Mouse (Mus musculus) frontal cortex, postnatal 10 days (tissue): Measurements from ENCODE around the gene Bcan.
A peak's percentile ranks its signal among the peaks of the same experiment; 100 is the strongest.

ENCODE experiments used
- DNase-seq, 2 experiments: peaks; one replicate each; pipeline ENCODE4 v3.0.0; 2022; ENCODE audit warnings: low spot score in 2 of 2, mixed read lengths in 1 of 2

The Bcan gene

DNA sequence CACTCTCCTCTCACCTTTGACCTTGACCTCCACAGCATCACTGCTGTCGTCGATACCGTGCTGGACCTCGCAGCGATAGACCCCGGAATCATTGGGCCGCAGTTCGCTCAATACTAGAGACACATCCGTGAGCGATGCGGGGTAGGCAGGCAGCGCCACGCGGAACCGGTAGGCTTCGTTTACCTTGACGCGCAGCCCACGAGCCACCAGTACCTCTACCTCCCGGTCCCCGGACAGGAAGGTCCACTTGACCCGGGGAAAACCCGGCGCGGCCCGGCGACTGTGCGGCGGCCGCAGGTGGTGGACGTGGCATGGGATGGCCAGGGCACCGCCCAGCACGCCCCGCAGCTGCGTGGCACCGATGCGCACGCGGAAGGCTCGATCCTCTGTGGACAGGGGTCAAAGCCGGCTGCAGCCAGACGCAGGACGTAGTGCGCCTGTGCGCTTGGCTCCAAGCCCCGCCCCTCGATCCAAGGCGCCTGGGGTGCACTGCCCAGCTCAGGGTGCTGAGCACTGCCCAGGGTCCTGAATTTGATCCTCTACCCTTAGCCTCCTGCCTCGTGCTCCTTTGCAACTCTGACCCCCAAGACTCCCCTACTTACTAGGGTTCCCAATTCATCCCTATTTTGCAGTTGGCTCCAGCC is 2.9 kb downstream of the Bcan start:
- no peak for DNase-seq

DNA sequence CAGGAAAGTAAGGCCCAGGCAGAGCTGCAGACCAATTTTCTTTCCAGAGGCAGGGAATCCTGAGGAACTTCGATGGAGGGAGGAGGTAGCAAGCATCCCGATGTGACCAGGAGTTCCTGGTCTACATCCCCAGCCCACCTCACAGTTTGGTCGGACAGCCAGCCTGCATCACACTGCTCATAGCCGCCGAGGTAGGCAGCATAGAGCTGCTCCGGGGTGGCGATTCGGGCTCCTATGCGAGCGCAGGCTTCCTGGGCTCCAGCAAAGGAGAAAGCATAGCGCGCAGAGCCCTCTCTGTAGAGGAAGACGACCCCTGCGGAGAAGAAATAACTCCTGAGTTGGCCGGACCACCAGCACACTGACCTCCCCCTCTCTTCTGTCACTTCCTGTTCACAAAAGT is 3.6 kb downstream of the Bcan start:
- no peak for DNase-seq

- no peak for DNase-seq
Observed at GRCm38 (mm10) chr3:87995331-87995730, 4.7 kb downstream of the Bcan start.

GRCm38 (mm10) chr3:87993436-87993835 is 6.6 kb downstream of the Bcan start:
- DNase-seq, result no peak

GRCm38 (mm10) chr3:87989935-87990334 is 10.1 kb downstream of the Bcan start:
- peak in 1 of 2 experiments; percentile 4 for DNase-seq

DNA sequence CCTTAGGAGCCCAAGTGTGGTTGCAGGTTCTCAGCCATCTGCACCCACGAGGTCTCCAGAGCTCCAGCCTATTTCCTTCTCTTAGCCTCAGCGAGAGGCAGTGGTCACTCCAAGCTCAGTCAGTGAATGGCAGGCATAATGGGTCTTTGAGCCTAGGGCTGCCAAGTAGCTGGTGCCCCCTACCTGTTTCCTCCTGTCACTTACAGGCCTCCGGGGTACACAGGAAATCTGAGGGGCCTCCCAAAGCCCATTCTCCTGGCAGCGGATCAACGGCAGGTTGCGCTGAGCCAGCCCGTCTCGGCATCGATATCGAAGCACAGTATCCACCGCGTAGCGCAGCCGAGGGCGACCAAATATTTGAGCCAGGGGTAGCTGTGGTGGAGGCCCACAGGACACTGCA is 12.0 kb downstream of the Bcan start:
- no peak for DNase-seq

- peak in 1 of 2 experiments; percentile 64 for DNase-seq
Observed at GRCm38 (mm10) chr3:87987633-87988032, 12.4 kb downstream of the Bcan start.

DNA sequence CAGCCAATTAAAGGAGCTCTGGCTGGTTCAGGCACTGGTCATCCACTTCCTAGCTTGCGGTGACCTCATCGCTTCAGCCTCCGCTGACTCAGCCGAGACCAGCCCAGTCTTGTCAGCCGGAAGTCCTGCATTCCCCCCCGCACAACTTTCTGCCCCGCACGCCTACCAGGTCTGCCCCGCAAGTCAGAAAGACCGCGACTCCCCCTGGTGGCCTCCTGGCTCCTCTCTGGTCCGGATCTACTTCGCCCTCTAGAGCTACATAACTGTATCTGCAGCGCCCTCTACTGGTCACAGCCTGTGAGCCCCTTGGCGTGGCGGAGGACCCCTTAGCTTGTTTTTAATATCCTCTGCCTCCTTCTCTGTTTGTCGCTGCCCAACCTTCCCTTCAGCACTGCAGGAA is 13.2 kb downstream of the Bcan start:
- peak; percentile 88 to 93 for DNase-seq

DNA sequence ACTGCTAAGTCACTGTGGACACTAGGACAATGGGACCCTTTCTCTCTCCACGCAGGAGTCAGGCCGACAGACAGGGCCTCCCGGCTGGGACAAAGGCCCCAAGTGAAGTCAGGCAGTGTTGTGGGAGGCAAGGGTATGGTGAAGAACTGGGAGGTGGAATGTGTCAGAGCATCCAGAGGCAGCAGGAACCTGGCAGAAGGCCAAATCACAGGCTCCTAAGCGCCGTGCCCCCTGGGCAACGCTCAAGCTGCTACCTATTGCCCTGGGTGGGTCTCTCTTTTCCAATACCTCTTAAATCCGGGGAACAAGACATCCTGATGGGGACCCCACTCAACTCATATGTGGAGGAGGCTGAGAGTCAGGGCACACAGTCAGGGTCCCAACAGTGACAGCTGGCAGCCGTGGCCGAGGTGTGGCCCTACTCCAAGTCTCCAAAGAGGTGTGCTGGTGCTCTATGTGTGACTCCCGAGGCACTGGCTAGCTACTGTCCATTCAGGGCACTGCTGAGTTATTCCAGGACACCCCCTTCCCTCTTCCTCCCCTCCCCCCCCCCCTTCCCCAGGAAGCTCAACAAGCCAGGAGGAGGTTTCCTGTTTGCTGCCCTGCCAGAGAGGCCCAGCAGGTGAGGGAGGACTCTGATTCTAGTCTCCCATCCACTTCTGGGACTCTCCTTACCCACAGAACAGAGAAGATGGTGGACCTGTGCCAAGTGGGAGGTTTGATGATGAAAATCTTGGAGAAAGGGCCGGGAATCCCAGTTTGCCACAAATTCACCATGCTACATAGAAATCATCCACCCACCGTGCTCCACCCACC is 14.3 kb downstream of the Bcan start:
- no peak for DNase-seq

GRCm38 (mm10) chr3:87984094-87984493 is 15.9 kb downstream of the Bcan start:
- no peak for DNase-seq

DNA sequence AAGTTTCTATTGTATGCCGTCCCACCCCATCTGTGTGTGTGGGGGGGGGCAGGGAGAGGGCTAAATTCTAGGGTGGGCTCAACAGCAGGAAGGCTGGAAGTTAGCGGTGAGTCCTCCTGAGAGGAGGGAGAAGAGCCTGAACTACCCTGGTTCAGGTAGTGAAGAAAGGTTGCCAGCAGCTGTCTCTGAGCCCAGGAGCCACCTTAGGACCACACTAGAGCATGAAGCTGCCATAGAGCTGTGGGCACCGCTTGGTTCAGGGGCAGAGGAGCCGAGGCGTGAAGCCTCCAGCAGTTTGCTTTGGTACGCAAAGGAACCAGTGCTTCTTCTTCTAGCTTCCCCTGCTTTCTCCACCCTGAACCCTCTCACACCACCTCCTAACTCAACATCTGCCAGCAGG is 16.4 kb downstream of the Bcan start:
- no peak for DNase-seq

DNA sequence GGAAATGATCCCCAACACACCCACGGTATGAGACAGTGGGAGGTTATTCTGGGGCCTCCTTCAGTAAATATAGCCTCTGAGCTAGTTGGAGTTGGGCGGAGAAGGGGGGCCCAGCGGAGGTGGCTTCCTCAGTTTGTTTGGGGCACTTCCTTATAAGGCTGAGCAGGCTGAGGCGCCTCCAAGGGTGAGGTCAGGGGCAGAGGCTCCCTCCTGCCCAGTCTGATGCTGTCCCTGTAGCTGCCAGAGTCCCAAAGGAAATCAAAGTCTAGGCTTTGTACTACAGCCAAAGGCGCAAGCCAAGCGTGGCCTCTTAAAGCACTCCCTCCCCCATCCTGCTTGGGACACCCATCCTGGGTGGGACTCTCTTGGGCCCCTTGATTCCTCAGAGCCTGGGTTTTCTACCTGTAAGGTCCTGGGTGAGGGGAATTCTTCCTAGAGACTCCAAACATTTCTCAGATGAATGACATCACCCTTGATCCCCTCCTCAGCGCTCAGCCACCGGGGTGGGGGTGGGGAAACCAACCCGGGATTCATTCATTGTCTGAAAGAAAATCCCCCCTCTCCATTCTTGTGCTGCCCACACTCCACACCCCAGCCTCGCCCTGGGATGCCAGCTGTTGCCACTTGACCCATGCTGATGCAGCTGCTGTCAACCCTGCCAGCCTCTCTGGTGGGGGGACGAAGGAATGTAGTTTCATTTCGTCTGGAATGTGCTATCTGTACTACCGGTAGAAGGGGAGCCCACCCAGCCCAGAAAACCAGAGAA is 17.0 kb downstream of the Bcan start:
- DNase-seq, result peak in 1 of 2 experiments; percentile 6

DNA sequence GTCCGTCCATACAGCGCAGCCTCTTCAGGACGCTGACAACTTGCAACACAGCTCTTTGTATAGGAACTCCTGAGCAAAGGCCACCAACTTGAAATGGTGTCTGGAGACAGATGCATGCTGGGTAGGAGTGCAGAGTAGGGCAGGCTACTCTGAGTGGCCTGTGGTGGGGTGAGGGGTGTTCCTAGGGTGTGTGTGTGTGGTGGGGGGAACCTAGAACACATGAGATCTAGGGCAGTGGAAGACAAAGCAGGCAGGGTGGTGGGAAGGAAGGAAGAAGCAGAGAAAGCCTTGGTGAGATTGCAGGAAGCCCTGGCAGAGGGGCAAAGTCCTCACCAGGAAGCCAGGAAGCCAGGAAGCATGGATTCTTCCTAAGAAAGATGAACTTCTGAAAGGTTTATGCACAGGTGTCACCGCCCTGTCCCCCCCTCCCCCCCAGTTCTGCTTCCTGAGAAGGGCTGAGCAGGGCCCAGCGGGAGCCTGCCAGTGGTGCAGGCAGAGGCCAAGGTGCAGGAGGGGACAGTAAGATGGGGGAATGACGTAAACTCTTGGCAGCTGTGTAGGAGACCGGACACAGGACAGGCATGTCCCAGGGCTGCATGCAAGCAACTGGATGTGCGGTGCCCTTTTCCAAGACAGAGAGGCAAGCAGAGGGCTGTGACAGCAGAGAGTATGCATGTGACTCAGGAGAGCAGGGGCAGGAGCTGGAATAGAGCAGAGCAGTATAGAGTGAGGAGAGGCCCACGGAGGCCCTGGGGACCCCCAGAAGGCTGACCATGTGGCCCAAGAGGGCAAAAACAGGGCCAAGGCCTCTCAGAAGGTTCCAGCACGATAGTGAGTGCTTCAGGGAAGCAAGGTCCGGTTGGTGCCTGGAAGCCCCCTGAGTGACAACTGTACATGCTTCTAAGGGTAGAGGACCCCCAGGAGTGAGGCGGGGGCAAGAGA is 17.9 kb downstream of the Bcan start:
- no peak for DNase-seq

- DNase-seq, result no peak
Observed at GRCm38 (mm10) chr3:87981214-87981760, 18.7 kb downstream of the Bcan start.

DNA sequence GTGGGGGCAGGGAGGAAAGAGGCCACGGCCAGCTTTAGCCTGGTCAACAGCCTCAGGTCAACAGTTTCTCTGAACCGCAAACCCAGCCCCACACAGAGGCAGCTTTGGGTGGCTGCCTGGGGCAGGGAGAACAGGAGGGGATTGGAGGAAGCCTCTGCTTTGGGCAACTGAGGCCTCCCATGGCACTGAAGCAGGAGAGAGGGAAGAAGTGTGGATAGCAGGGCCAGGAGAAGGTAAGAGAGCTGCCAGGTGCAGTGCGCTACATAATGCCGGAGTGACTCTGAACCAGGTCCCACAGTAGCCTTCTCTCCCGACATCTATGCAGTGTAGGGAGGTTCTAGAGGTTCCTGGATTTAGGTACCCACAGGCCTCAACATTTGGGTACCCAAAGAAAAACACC is 19.3 kb downstream of the Bcan start:
- DNase-seq, result no peak

DNA sequence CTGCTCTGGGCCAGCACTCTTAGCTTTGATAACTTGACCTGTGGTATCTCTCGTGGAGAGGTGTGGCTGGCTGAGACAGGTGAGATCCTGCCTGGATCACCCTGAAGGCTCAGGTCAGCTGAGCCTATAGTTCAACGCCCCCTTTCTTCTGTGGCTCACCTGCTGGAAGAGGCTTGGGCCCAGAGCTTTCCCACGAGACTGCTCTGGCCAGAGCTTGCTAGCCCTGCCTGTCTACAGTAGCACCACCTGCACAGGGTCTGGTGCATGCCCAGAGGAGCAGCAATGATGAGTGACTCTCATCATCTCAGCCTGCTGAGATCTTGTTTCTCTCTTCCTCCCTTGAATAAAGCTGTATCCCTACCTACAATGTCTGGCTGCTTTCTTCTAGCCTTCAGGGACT is 19.9 kb downstream of the Bcan start:
- DNase-seq, result no peak

DNA sequence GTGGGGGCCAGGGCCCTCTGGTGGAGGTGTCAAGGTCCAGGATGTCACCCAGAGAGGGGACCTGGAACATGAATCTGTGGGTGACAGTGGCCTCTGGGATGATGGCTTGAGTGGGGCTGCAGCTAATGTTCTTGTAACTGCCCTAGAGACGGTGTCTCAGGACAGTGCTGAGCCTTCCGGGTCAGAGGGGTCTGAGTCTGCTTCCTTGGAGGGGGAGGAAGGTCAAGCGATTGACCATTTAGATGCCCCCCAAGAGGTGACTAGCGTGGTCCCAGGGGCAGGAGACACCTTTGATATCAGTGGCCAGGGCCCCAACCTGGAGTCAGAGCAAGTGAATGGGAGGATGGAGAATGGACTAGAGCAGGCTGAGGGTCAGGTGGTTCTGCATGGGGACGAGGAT is 20.5 kb downstream of the Bcan start:
- DNase-seq, result no peak

DNA sequence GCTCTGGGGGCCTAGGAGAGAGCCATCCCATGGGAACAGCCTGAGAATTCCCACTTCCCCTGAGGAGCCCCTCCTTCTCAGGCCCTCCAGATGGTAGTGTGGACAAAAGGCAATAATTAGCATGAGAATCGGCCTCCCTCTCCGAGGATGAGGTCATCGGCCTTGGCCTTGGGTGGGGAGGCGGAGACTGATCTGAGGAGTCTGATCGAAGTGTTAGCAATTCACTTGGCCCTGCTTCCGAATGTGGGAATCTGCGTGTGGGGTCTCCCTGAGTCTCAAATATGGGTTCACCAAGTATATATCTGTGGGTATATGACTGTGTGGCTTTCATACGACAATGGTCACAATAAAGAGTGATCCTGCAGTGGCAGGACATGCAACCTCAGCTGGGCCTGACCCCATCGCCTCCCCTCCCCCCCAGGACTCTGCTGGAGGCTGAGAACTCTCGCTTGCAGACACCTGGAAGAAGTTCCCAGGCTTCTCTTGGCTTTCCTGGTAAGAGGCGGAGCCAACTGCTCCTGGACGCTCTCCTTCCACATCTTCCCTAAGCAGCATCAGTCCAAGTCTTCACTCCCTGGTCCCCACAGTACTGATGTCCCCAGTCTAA is 25.5 kb downstream of the Bcan start:
- DNase-seq, result no peak

DNA sequence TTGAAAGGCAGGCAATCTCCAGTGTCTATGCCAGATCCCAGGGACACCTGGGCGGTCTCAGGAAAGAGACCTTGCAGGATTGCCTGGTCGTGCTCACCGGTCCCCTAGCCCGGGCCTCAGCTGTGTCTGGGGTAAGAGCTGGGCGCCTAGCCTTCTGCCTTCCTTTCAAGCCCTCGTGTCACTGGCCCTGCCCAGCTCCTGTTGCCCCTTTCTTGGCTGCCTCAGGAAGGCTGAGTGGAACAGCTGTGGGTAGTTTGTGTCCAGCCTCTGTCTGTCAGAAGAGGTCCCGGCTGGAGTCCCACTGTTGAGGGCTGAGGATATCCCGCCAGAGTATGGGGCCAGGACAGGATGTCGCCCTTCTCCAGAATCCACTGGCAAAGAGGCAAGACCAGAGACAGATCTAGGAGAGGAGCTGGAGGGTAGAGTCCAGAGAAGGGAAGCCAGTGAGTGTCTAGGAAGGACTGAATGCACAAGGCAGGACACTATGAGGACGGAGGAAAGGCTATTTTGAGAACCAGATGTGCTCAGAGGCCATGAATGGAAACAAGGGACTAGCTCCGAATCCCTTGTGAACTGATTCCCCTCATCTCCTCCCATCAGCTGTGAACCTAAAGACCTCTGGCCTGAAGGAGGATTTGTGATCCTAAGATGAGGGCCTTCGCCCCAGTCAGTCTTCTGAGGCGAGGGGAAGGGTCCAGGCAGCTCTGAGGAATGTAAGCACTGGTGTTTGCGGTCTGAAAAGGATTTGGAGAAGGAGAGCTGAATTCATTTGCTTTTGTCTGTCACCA is 26.2 kb downstream of the Bcan start:
- no peak for DNase-seq

DNA sequence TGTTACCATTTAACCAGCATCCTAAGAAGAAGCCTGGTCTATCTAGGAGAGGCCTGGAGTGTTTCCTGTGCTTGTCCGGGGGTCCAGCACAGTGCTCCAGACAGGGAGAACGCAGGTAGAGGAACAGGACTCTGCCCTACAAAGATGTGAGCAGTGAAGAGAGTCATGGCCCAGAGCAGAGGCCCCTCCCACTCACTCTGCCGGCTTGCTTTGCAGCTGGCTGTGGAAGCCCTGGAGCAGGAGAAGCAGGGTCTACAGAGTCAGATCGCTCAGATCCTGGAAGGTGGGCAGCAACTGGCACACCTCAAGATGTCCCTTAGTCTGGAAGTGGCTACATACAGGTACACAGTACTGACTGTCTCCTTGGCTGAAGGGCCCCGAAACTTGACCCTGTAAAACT is 27.3 kb downstream of the Bcan start:
- no peak for DNase-seq
